Mouse (Mus musculus) B cell, adult 2 months (primary cell): Measurements from ENCODE around the gene Mef2d.

Source experiments
- DNase-seq, 2 experiments: peaks; one replicate each; pipeline ENCODE4 v3.0.0; 2022

The Mef2d gene

DNA sequence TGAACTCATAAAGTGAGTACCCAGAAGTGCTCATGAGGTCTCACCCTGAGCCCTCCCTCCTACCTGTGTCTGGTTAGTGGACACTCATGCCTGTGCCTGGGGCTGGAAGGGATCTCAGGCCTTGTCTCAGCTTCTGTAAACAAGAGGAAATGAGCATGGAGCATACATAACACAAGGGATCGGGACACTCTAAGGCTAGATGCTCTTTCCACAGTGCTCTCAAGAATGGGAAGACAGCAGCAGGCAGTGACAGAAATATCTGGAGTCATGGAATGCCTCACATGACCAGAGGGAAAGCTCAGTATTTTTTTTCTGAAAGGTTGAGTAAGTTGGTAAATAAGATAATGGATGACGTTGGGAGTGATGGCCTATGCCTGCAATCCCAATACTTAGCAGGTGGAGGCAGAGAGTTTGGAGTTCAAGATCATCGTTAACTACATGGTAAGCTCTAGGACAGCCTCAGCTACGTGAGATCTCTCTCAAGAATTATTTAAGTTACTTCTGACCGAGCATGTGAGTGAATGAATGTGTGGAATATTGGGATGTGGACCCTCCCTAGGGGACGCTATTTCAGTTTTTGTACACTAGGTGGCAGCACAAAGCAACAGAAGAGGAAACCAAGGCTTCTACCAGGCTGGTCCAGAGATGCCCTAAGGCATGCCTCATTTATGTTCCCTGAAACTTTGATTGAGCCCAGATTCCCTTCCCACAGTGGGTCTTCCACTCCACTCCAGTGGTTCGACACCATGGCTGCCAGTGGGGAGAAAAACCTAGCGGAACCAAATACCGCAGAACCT, 49.8 kb downstream of the Mef2d start:
- peak; percentile 59 for DNase-seq

DNA sequence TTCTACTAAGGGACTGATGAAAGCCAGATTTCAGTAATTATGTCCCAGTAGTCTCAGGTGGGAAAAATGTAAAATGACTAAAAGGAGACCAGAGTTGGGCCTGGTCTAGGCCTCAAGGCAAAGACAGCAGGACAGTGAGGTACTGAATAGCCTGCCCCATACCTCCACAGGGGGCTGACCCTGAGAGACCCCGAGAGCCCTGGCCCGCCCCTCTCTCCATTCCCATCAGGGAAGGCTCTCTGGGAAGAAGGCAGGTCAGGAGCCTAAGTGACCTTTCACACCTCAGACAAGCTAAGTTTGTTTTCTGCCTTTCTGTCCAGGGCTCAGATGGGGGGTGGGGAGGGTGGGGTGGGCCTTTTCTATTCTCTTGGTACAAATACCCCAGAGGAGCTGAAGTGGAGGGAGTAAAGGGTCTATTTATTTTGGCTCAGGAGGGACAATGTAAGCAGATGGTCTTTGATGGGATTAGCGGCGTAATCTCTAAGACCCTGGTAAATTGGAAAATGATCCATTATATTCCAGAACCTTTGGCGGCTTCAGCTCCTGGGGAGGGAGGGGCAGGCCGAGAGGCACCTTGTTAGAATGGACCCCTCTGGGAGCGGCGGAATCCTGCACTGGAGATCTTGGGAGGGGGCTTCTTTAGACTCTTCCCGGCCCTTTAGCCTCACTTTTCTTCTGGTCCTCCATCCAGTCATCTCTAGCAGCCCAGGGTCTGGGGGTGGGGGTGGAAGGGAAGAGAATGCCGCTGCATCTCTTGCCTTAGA, 55.8 kb downstream of the Mef2d start:
- DNase-seq, result no peak

DNA sequence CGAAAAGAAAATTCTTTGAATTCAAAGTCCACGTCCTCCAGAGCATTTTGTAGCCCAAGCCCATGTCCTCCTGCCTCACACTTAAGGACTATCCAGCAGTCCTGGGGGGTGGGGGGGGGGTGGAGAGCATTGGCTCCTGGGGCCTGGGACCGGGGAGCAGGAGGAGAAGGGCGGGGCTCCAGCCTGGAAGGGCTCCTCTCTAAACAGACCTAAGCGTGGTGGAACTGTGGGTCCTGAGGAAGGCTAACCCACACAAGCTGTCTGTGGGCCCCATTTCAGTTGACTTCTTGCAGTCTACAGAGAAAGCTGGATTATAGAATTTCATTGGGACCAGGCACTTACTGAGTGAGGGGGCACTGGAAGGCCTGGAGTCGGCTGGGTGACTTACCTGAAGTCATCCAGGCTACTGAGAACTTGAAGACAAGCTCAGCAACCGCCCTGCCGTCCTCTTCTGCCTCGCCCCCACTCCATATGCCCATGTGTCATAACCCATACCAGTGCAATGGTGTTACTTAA, 56.4 kb downstream of the Mef2d start:
- no peak for DNase-seq

DNA sequence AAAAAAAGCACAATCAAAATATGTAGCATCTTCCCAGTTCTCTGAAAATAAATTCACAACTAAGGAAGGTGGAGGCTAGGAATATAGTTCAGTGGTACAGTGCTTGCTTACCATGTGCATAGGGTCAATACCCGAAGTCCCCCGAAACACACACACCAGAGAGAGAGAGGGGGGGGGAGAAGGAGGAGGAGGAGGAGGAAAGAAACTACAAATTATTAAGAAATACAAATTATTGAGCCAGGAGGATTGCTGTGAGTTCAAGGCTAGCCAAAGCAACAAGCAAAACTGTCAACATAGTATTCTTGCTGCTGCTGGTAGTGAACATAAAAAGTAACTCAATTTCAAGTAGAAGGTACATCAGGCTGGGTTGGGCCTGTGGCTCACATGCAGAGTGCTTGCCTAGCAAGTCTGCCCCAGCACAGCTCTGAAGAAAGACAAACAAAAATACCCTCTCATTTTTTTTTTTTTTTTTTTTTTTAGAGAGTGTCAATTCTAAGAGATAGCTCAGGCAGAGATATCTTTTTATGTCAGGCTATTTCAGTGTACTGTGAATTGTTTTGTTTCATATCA, 57.5 kb downstream of the Mef2d start:
- DNase-seq, result no peak

DNA sequence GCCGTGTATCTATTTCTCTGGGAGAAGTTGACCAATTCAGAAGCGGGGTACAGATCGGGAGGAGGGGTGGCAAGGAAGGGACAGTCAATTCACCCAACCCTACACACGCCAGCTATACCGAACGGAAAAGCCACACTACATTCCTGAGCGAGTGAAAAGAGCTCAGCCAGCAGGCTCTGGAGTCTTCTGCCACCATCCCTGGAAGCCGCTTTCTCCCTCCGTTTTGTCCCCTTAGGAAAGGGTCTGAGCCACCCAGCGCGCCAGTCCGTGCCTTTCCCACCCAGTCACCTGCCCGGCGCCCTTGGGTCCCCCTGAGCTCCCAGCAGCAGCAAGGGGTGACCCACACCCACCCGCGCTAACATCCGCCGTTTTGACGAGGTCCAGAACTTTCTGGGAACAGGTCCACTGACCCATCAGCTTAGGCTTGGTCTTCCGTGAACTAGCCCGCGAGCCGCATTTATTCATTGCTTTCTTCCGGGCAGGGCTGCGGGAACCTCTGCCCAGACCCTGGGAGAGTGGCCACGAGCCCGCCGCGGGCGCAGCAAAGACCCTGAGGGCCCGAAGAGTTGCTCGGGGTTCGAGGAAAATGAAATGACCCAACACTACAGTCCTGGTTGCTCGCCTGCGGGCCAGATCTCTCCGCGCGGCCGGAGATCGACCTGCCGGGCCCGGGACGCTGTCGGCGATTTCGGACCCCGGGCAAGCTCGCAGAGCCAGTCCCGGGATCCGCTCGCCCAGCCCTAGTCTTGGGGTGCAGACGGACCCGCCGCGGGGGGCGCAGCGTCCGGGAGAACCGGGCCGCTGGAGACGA, 58.2 kb downstream of the Mef2d start:
- DNase-seq, result peak in 1 of 2 experiments; percentile 20

DNA sequence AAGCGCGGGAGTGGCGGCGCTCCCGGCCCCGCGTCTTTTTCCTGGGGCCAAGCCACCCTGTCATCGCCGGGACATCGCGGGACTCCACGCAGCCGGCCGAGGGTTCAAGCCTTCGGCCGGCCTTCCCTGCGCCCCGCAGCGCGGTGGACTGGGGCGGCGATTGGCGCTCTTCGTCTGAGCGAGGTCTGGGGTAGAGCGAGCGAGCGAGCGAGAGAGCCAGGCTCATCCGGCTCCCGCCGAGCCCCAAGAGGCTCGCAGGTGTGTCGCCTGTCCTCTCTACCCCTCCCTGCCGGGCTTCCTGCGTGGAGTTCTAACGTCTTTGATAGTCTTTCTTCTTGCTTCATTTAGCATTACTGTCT, 58.8 kb downstream of the Mef2d start:
- peak in 1 of 2 experiments; percentile 32 for DNase-seq

DNA sequence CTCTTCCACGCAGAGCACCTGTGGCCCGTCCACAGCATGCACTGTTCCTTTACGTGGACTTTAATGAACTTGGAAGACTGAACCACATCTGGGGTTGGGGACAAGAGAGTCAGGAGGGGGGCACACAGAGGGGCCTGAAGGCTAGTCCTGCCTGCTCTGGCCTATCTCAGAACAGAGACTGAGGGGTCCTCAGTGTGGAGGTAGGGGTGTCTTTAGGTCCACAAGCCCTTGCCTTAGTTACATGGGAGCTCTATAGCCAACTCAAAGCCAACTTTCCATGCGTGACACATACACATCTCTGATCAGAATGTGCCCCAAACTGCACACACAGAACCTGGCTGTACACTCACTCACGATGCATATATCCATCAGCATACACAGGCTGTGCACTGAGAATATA, 59.5 kb downstream of the Mef2d start:
- no peak for DNase-seq

DNA sequence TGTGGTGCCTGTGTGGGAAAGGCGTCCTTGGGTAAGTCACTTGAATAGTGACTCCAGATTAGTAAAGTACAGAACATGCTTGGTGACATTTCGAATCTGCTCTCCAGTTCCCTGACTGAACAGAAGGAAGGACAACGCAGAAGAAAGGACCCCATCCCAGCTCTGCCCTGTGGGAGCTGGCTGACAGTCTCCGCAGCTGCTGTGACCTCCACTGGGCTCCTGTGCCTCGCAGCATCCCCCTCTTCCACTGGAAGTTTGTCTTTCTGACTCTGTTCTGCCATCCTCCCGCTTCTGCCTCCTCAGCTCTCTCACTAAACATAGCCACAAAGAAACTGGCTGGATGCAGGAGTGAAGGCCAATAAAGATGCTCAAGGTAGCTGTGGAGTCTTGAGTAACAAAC, 60.8 kb downstream of the Mef2d start:
- peak in 1 of 2 experiments; percentile 20 for DNase-seq

DNA sequence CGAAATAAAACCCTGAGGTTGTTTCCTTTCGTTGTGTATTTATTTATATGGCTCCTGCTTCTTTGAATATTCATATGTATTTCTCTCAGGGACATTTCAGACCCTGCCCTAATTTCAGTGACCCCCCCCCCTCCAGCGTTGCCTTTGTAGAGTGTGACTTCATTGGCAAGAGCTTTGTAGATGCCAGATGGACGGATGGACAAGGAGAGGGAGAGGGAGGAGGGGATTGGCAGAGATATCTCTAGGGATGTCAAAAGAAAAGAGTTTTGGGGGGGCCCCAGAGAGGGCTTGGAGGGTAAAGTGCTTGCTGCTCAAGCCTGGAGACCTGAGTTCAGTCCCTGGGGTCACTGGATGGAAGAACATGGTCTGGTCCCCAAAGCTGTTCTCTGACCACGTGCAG, 61.3 kb downstream of the Mef2d start:
- no peak for DNase-seq

DNA sequence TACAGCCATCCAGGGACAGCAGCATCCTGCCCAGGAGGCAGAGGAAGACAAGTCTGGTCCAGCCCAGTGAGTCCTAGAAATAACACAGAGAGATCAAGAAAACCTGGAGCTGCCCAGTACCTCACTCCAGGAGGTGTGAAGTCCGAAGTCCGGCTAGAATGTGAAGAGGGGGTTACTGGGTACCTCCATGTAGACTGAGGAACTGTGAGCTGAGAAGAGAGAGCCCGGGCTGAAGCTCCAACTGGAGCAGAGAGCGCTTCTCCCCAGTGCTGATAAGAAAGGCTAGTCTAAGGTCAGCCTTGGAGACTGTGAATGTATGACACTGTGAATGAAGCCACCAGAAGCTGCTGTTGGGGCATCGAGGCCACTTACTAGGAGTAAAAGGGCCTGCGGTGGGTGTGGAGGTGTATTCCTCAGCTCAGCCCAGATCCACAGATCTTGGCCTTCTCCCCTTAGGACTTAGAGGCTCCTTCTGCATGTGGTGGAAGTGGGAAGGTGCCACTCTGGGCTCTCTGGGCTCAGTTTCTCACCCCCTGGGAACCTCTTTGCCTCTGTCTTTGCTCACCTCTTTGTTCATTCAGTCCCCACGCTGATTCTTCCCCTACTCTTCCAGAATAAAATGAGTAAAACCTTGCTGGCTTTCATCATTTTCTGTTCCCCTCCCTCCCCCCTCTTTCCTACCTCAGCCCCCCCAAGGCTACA, 62.0 kb downstream of the Mef2d start:
- DNase-seq, result peak in 1 of 2 experiments; percentile 20

DNA sequence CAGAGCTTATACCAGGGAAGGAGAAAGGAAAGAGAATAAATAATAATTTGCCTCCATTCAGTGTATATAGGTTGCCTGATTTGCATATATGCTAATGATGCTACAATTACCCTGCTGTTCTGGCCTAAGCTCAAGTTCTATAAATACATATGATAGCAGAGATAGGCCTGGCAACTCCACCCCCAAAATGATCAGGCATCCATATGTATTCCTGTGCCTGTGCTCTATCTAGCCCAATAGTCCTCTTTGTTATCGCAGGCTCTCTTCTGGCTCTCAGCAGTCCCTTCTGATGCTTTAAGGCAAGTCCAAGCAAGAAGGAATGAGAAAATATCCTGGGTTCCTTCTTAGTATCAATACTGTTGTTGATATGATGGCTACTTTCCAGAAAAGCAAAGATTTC, 62.6 kb downstream of the Mef2d start:
- DNase-seq, result no peak

DNA sequence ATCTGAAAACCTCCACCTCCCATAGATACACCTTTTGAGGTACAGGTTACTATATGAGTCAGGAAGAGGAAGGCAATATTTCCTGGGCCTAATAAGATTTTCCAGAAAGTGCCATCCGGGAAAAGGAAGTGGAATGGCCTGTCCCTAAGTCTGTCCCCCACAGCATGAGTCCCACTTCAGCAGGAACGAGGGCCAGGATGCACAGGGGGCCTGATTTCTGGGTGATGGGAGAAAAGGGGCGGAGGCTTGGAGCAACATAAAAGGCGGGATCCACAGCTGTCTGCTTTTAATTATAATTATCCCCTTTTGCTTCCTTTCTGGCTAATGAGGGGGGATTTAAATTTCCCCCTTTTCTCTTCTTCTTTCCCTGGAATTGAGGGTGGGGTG, 63.0 kb downstream of the Mef2d start:
- DNase-seq, result no peak

DNA sequence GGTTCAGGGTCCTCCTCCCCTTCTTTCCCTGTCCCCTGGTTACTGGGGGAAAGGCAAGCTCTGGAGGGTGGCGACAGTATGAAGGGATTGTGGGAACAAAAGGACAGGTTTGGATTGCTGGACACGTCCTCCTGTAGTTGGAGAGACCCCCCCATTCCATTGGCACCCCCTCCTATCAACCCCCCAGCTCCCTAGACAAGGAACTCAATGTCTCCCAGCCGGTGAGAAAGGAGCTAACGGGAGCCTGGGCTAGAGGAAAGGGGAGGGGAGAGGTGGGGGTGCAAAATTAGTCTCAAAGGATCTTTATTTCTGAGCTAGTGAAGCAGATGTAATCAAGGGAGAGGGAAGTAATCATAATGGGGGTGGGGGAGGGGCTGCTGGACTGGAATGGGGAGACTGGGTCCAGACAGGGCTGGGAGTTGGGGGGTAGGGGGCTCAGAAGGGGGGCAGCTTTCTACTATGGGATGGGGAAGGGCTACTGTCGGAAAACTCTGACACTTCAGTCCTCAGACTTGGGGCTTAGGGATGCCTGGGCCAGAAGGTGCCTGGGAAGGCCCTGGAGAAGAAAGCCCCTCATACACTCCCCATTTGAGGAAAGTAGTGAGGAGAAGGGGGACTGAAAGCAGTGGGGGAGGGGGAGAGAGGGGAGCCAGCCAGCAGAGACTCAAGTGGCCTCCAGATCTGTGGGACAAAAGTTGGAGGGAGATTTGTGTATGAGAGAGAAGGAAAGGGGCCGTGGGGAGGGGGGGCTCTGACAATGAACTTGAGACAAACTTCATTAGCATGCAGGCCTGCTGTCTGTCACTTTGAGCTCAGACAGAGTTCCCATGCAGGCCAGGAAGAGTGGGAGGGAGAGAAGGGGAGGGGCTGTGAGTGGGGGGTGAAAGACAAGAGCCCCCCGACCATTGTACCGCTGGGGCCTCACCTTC, 63.7 kb downstream of the Mef2d start:
- no peak for DNase-seq

DNA sequence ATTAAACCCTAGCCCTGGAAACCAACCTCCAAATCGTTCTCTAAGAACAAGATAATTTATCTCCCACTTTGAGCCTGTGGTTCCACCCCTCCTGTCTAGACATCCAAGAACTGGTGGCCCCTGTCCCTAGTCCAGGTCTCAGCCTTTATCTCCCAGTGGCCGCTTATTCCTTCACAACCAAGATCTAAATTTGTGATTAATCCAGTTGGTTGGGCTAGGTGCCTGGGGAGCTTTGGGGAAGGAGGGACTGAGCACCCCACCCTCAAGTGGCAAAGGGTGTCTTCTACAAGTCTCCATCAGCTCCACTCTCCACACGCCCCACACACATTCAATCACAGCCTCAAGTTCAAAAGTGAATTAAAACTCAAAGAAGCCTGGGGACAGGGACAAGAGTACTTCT, 64.3 kb downstream of the Mef2d start:
- DNase-seq, result no peak

DNA sequence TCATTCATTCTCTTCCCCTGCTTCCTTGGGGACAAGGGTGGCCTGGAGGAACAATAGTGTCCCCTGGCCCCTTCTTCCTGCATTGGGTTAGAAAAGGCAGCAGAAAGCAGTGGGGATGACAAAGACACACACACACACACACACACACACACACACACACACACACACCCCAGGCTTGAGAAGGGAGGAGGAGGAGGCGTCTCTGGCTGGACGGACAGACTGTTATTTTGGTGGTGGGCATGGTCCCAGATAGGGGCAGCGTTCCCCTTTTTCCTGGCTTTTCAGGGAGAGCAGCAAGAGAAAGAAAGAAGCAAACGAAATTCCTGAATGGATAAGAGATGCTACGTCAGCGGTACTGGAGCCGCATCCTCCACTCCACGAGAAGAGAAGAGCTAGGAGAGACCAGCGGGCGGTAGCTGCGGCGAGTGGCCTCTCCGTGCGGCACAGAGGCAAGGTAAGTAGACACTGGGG, 64.8 kb downstream of the Mef2d start:
- no peak for DNase-seq

DNA sequence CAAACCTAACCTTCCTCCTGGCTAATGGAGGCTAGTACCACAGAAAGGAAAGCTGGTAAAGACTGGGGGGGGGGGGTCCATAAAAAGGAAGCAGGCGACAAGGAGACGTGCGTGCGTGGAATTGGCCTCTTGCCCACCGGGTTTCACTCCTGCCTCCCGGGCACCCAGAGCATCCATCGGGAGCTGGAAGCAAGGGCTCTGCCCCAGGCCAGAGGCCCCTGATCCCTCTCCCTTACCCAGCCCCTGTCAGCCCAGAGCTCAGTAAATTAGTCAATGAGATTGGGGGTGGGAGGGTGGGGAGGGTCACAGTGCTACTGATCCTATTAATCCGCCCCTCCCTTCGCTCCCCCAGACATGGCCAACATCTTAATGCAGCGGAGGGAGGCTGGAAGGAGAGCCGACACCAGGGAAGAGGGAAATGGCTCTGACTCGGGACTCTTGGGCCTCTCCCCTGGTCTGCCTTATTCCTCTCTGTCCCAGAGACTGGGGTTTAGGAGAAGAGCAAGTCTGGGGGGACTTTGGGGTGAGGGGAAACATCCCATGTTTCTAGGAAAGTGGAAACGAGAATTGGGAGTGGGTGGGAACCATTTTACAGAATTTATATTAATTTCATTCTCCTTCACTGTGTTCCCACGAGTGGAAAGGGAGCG, 65.4 kb downstream of the Mef2d start:
- no peak for DNase-seq

DNA sequence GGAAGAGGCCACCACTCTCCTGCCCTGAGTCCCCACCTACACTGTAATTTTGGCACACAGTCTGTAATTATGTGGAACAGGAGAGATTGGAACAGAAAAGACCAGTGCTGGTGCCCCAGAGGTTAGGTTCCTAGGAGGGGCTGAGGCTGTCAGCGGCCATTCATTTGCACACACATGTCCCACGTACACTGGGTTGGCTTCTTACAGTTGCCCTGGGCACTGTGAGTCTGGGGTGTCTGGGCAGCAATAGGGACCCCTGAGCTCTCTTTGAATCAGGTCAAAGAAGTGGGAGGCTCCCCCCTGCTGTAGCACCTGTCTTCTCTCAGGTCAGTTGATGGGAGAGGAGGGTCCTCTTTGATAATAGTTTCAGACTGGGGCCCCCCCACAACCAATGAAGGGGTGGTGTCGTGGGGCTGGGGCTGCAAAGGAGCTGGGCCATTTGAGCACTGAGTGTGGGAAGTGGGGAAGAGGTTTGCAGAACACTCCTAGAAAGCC, 66.1 kb downstream of the Mef2d start:
- no peak for DNase-seq

DNA sequence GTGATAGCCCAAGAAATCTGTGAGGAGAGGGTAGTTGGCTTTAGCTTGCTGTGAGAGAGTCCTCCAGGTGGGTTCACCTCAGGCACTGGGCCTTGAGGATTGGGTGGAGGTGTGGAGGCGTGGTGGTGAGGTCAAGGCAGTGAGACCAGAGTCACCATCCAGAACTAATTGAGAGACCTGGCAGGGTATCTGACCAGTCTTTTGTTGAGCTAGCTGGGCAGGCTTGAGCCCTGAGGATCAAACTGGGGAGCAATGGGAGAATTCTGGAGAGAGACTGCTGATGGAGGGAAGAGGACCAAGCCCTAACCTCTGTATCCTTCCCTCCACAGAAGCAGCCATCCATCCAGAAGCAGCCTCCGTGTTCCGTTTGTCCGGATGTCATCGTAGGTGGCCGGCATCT, 67.1 kb downstream of the Mef2d start:
- no peak for DNase-seq

DNA sequence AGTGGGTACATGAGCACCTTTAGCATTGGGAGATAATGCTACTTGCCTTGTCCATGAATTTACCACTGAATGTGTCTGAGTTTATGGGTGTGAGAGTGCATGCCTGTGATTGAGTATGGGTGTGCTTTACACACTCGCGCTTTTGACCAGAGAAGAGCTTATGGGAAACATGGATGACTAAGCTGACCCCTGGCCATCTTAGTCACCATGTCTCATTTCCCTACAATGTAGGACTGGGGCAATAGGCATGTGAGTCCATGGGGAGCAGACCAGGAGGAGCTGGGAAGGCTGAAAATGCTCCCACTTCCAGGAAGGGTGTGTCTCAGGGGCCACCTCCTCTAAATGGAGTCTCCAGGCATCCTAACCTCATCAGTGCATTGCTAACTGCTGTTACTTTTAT, 67.9 kb downstream of the Mef2d start:
- DNase-seq, result no peak

DNA sequence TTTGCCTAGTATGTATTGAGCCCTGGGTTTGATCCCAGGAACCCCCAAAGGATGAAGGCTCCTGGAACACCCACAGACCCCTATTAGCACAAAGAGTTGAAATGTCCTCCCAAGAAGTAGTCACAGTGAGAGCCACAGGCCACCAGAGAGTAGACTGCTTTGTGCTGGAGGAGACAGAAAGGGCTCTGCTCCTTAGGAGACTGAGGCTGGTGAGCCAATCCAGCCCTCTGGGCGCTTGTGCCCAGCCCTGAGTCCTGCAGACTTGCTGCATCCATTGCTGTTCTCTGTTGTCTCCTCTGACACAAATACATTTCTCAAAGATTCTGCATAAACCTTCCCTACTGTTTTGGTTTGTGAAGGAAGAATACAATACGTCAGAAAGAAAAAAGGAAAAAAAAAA, 68.7 kb downstream of the Mef2d start:
- no peak for DNase-seq
